Mouse (Mus musculus) lung, embryonic 14.5 days (tissue): ENCODE results near the gene Atp1a2. TPM values are rescaled to one million over a fixed set of nuclear protein-coding genes. Genes with fewer than 3 reads are reported as not detected.

ENCODE experiments used
- ATAC-seq: fragments of 200-750 bp; cut with Nextera tagmentation; 2 replicates; pipeline ENCODE4 v1.8.0; 2017; ENCODE audit warnings: mild to moderate bottlenecking, moderate TSS enrichment, moderate library complexity; ENCODE audit not compliant: insufficient read depth
- DNase-seq: peaks from one replicate; pipeline ENCODE4 v3.0.0-alpha.2; 2015
- H3K27ac ChIP-seq: fragments of 300-500 bp; sonication (generic); 2 replicates; pipeline ENCODE4 v1.5.1; 2014; ENCODE audit warnings: low read depth, mild to moderate bottlenecking, moderate library complexity
- H3K27me3 ChIP-seq: fragments of 300-500 bp; sonication (generic); 2 replicates; pipeline ENCODE4 v1.6.1; 2014; ENCODE audit warnings: low read length, control low read depth; ENCODE audit not compliant: insufficient read depth
- H3K36me3 ChIP-seq: fragments of 300-500 bp; sonication (generic); 2 replicates; pipeline ENCODE4 v1.6.1; 2014; ENCODE audit warnings: control low read depth; ENCODE audit not compliant: insufficient read depth
- H3K4me1 ChIP-seq: fragments of 300-500 bp; sonication (generic); 2 replicates; pipeline ENCODE4 v1.6.1; 2014; ENCODE audit warnings: antibody characterized with exemption, control low read depth; ENCODE audit not compliant: insufficient read depth
- H3K4me2 ChIP-seq: fragments of 300-500 bp; sonication (generic); 2 replicates; pipeline ENCODE4 v1.6.1; 2014; ENCODE audit warnings: mild to moderate bottlenecking
- H3K4me3 ChIP-seq: fragments of 300-500 bp; sonication (generic); 2 replicates; pipeline ENCODE4 v1.5.1; 2014; ENCODE audit warnings: low read depth, low read length
- H3K9ac ChIP-seq: fragments of 300-500 bp; sonication (generic); 2 replicates; pipeline ENCODE4 v1.6.1; 2014
- H3K9me3 ChIP-seq: fragments of 300-500 bp; sonication (generic); 2 replicates; pipeline ENCODE4 v1.6.1; 2016; ENCODE audit warnings: low read depth, low read length, control low read depth
- CTCF ChIP-seq: IDR thresholded peaks from 2 replicates; pipeline ENCODE4 v1.5.1; 2016; ENCODE audit warnings: antibody characterized with exemption, low read depth
- WGBS: fragments of 180-500 bp; shearing (Covaris S2); extraction: QIAGEN DNeasy Blood & Tissue Kit; methylation state at CpG from one replicate; pipeline ENCODE4 v1.1.7; 2014; 5-methylcytosine and 5-hydroxymethylcytosine counted together
- polyA plus RNA-seq: library from polyadenylated mRNA; unstranded; fragments of >200 nt; fragmentation: Nextera tagmentation; extraction: Ambion mirVana; gene quantifications from 2 replicates; pipeline ENCODE4 v1.2.1, GENCODE M21; 2014

Atp1a2 gene
- polyA plus RNA-seq, 1 experiment from 2014 or later: 1.3 TPM

DNA sequence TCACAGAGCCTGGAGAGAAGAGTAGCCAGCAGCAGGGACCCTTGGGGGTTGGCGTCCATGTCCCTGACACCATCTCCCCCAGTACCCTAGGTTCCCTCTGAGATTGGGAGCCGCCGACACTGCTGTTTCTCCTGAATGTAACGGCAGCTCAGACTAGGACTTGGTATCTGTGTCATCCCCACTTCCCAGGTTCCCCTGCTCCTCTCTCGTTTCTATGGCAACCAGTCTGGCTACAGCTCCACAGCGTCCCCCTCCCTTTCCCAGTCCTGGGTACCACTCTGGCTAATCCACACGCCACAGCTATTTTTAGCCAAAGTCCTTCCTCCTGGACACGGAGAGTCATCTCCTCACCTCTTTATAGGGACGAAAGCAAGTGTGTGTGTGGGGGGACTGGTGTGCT lies 31.3 kb upstream of the Atp1a2 start, which contains the start of gene Kcnj9:
Kcnj9 (minus strand) TSS at position 188 of the 400 bp plus-strand sequence.
- Histone ChIP-seq H3K36me3 (no peaks in the 10 kb centered on the region), H3K27me3 (peaks cover 54% of the 10 kb centered on the region), H3K9ac (no peak within 1 kb of the TSS), H3K4me1 (no peaks in the 10 kb centered on the region), H3K4me2 (no peak within 1 kb of the TSS), H3K4me3 (no peak within 1 kb of the TSS), H3K27ac (no peak within 1 kb of the TSS), H3K9me3 (no peaks in the 10 kb centered on the region; the same call in 1 of the 2 replicates)
- no peak for TF ChIP-seq CTCF
- ATAC-seq (no peak), DNase-seq (no peak)
- 26% methylated on average over 9 of the region's 9 CpGs for WGBS

DNA sequence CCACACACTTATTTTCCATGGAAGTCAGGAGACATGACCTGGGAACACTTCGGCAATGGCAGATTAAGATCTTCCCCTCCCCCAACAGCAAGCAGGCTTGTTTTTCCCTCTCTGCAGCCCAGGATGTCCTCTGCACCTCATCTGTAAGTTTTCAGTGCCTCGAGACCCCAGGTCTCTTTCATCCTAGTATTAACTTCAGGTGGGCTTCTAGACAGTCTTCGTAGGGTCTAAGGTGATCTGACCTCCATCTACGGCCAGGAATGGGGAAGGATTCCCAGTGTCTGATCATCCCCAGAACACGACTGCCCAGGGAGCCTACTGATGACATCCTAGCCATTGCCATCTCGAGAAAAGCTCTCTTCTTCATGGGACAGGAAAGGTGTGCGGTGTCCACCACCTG lies 30.6 kb upstream of the Atp1a2 start:
- no peaks in the 10 kb centered on the region for H3K4me1 ChIP-seq
- H3K4me2 ChIP-seq: no peak overlapping the region
- no peaks in the 10 kb centered on the region for H3K36me3 ChIP-seq
- no peak overlapping the region for H3K9ac ChIP-seq
- peaks cover 54% of the 10 kb centered on the region for H3K27me3 ChIP-seq
- ATAC-seq (no peak), DNase-seq (no peak)
- no peak overlapping the region for H3K27ac ChIP-seq
- TF ChIP-seq CTCF: no peak
- no peaks in the 10 kb centered on the region; the same call in 1 of the 2 replicates for H3K9me3 ChIP-seq
- 72% methylated on average over 7 of the region's 7 CpGs for WGBS
- no peak overlapping the region for H3K4me3 ChIP-seq

DNA sequence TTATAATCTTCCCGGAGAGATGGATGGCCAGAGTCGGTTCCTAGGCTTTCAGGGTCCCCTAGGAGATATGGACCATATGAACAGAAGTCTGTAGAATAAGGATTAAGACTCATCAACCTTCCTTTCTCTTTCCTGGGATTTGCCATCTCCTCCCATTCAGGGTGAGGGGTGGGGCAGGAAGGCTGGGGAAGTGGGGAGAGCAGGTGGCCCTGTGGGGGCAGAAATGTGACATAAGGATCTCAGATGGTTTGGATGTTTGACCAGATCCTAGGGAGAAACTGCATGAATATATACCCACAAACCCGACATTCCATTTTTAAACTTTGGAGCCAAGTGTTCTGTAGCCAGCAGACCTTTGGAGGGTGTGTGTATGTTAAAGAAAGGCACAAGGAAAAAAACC lies 30.2 kb upstream of the Atp1a2 start:
- DNase-seq (no peak), ATAC-seq (no peak)
- no peak overlapping the region for H3K4me3 ChIP-seq
- no peak overlapping the region for H3K27ac ChIP-seq
- H3K36me3 ChIP-seq: no peaks in the 10 kb centered on the region
- no peaks in the 10 kb centered on the region for H3K4me1 ChIP-seq
- peaks cover 54% of the 10 kb centered on the region for H3K27me3 ChIP-seq
- WGBS: 74% methylated on average over 3 of the region's 3 CpGs
- H3K9ac ChIP-seq: no peak overlapping the region
- no peak overlapping the region for H3K4me2 ChIP-seq
- no peaks in the 10 kb centered on the region; the same call in 1 of the 2 replicates for H3K9me3 ChIP-seq
- no peak for TF ChIP-seq CTCF

DNA sequence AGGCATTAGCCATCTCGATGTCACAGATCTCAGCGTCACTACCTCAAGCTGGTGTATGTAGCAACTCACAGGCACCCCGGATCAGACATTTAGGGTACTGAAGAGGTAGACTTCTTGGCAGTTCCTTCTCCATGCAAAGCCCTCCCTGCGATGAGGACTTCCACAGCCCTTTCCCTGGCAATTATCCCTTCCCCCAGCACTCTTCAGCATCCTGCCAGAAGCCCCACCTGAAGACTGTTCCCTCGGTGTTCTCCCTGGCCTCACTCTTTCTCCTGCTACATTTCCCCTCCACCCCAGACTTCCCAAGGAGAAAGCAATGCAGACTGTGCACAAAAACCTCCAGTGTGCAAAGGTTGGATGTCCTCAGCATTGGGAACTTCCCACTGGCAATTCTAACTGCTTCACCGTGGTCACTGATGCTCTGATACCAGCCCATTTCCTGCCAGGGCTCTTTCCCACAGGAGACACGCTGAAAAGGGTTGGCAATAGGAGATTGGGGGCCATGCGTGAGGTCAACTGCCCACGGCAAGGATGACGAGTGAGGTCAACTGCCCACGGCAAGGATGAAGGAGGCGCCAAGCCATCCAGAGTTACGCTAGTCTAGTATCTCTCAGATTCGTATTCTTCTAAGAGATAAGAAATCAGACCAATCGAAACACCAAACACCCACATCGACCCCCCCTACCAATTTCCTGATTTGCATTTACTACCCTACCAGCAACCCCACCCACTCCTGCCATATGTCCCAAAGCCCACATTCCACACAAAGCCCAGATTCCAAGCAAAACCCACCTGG lies 29.5 kb upstream of the Atp1a2 start:
- DNase-seq (no peak), ATAC-seq (no peak)
- H3K9ac ChIP-seq: no peak overlapping the region
- H3K36me3 ChIP-seq: no peaks in the 10 kb centered on the region
- H3K4me2 ChIP-seq: no peak overlapping the region
- H3K4me1 ChIP-seq: no peaks in the 10 kb centered on the region
- peaks cover 54% of the 10 kb centered on the region for H3K27me3 ChIP-seq
- no peaks in the 10 kb centered on the region; the same call in 1 of the 2 replicates for H3K9me3 ChIP-seq
- H3K27ac ChIP-seq: no peak overlapping the region
- no peak for TF ChIP-seq CTCF
- no peak overlapping the region for H3K4me3 ChIP-seq
- WGBS: 79% methylated on average over 16 of the region's 16 CpGs

DNA sequence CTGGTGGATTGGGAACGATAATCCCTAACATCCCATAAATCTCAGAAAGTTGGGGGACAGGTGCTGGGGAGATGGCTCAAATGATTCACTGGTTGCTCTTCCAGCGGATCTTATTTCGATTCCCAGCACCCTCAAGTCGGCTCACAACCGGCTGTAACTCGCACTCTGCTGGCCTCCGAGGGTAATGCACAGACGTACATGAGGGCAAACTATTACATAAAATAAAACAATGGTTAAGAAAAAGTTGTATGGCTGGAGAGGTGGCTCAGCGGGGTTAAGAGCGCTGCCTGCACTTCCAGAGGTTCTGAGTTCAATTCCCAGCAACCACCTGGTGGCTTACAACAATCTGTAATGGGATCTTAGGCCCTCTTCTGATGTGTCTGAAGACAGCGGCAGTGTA lies 28.8 kb upstream of the Atp1a2 start:
- Histone ChIP-seq H3K4me2 (peak overlapping the region; percentile 76), H3K27me3 (peaks cover 54% of the 10 kb centered on the region), H3K4me1 (no peaks in the 10 kb centered on the region), H3K9ac (no peak overlapping the region), H3K9me3 (no peaks in the 10 kb centered on the region; the same call in 1 of the 2 replicates), H3K4me3 (peak overlapping the region; percentile 37), H3K27ac (no peak overlapping the region), H3K36me3 (no peaks in the 10 kb centered on the region)
- TF ChIP-seq CTCF: no peak
- no peak for ATAC-seq
- WGBS: 57% methylated on average over 11 of the region's 11 CpGs
- no peak for DNase-seq

DNA sequence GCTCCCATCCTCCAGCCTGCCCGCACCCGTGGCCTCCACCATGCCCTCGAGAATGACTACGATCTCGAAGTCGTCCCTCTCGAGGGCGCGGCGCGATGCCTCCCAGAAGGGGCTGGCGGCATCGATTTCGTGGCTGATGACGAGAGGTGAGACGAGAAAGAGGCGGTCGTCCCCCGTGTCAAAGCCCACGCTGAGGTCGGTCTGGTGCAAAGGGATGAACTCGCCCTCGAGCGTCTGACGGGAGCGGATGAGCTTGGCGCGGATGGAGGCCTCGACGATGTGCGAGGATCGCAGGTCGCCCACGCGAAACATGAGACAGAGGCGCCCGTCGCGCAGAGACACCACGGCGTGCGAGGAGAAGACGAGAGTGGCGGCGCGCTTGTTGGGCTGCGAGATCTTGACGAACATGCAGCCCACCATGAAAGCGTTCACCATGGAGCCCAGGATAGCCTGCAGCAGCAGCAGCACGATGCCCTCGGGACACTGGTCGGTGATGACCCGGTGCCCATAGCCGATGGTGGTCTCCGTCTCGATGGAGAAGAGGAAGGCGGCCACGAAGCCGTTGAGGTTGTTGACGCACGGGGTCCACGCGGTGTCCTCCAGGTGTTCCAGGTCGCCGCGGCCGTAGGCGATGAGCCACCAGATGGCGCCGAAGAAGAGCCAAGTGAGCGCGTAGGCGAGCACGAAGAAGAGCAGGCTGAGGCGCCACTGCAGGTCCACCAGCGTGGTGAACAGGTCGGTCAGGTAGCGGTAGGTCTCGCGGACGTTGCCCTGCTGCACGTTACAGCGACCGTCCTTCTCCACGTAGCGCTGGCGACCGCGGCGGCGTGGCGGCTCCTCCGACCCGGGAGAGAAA lies 28.0 kb upstream of the Atp1a2 start:
- no peak overlapping the region for H3K27ac ChIP-seq
- 16% methylated on average over 94 of the region's 94 CpGs for WGBS
- peak overlapping the region; percentile 76 for H3K4me2 ChIP-seq
- no peaks in the 10 kb centered on the region for H3K4me1 ChIP-seq
- H3K9me3 ChIP-seq: no peaks in the 10 kb centered on the region; the same call in 1 of the 2 replicates
- DNase-seq (peak; percentile 78), ATAC-seq (peak; percentile 53; the same call in 1 of the 2 replicates)
- H3K36me3 ChIP-seq: no peaks in the 10 kb centered on the region
- H3K9ac ChIP-seq: peak overlapping the region; percentile 30; the same call in 1 of the 2 replicates
- H3K27me3 ChIP-seq: peaks cover 54% of the 10 kb centered on the region
- TF ChIP-seq CTCF: peak; percentile 80
- peak overlapping the region; percentile 37 for H3K4me3 ChIP-seq

DNA sequence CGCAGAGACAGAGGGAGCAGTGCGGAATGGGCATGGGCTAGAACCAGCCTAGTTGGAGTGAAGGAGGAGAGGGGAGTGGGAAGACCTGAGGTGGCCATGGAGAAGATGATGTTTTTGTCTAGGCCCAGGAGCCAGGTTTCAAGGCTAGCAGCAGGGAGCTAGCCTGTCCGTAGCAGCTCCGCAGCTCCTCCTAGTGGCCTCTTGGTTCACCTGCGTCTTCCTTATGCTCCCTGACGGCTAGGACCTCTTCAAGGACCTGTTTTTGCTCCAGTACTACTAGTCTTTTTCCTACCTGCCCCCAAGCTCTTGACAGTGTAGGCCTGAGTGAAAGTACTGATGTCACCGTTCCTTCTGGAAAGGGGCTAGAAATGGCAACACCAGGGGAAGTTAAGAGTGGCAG lies 26.9 kb upstream of the Atp1a2 start:
- ATAC-seq (peak; percentile 66), DNase-seq (peak; percentile 94)
- Histone ChIP-seq H3K4me2 (no peak overlapping the region), H3K36me3 (0 out of 2 replicates have a peak, but pooled peaks cover 5% of the 10 kb centered on the region), H3K9ac (no peak overlapping the region), H3K4me1 (no peaks in the 10 kb centered on the region), H3K4me3 (no peak overlapping the region), H3K27me3 (peaks cover 48% of the 10 kb centered on the region), H3K9me3 (no peaks in the 10 kb centered on the region; the same call in 1 of the 2 replicates), H3K27ac (no peak overlapping the region)
- TF ChIP-seq CTCF: peak; percentile 94
- WGBS: 13% methylated on average over 7 of the region's 7 CpGs
